Mouse (Mus musculus) lung, embryonic 16.5 days (tissue): ENCODE data around the gene Adamts17. TPM values are rescaled to one million over a fixed set of nuclear protein-coding genes. Genes with fewer than 3 reads are reported as not detected.
A peak's percentile ranks its signal among the peaks of the same experiment; 100 is the strongest.

ENCODE experiments used
- ATAC-seq: fragments of 200-750 bp; cut with Nextera tagmentation; 2 replicates; pipeline ENCODE4 v1.8.0; 2017; ENCODE audit warnings: low read depth, mild to moderate bottlenecking, moderate library complexity
- H3K27ac ChIP-seq: fragments of 300-500 bp; sonication (generic); 2 replicates; pipeline ENCODE4 v1.5.1; 2014; ENCODE audit warnings: mild to moderate bottlenecking, control low read depth, low read length
- H3K27me3 ChIP-seq: fragments of 300-500 bp; sonication (generic); 2 replicates; pipeline ENCODE4 v1.6.1; 2014; ENCODE audit warnings: low read depth, low read length, mixed read lengths; ENCODE audit not compliant: control insufficient read depth, insufficient read depth
- H3K36me3 ChIP-seq: fragments of 300-500 bp; sonication (generic); 2 replicates; pipeline ENCODE4 v1.6.1; 2014; ENCODE audit warnings: low read length; ENCODE audit not compliant: control insufficient read depth, insufficient read depth
- H3K4me1 ChIP-seq: fragments of 300-500 bp; sonication (generic); replicated peaks from 2 replicates; pipeline ENCODE4 v1.6.1; 2014; ENCODE audit warnings: low read length, mixed read lengths; ENCODE audit not compliant: control insufficient read depth, insufficient read depth
- H3K4me2 ChIP-seq: fragments of 300-500 bp; sonication (generic); 2 replicates; pipeline ENCODE4 v1.6.1; 2014; ENCODE audit warnings: low read depth, low read length, control low read depth
- H3K4me3 ChIP-seq: fragments of 300-500 bp; sonication (generic); 2 replicates; pipeline ENCODE4 v1.5.1; 2014; ENCODE audit warnings: mild to moderate bottlenecking, low read length, control low read depth
- H3K9ac ChIP-seq: fragments of 300-500 bp; sonication (generic); 2 replicates; pipeline ENCODE4 v1.6.1; 2014; ENCODE audit warnings: low read length, control low read depth
- H3K9me3 ChIP-seq: fragments of 300-500 bp; sonication (generic); 2 replicates; pipeline ENCODE4 v1.6.1; 2016; ENCODE audit warnings: low read length; ENCODE audit not compliant: control insufficient read depth
- WGBS: fragments of 180-500 bp; shearing (Covaris S2); extraction: QIAGEN DNeasy Blood & Tissue Kit; methylation state at CpG from one replicate; pipeline ENCODE4 v1.1.7; 2014; 5-methylcytosine and 5-hydroxymethylcytosine counted together
- polyA plus RNA-seq: library from polyadenylated mRNA; unstranded; fragments of >200 nt; fragmentation: Nextera tagmentation; extraction: Ambion mirVana; gene quantifications from 2 replicates; pipeline ENCODE4 v1.2.1, GENCODE M21; 2015

Gene Adamts17
- polyA plus RNA-seq, 1 experiment from 2014 or later: 15.4 TPM

DNA sequence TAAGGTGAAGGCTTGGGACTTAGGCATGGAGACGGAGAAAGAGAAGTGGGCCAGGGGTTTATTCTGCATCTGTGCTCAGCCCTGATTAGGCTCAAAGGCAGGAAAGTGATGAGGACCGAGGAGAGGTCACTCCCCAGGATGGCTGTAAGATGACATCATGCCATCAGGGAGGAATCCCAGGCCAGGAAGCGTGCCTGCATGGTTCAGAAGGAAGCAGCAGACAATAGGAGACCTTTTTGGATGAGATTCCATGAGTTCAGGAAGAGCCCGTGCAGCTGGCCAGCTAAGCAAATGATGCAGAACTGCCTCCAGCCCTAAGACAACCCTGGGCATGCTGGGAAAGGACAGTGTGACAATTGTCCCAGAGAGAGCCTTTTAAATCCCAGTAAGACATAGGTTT lies 93.7 kb downstream of the Adamts17 start:
- peaks cover 36% of the 10 kb centered on the region for H3K4me1 ChIP-seq
- WGBS: 38% methylated on average over 4 of the region's 4 CpGs
- no peaks in the 10 kb centered on the region for H3K27me3 ChIP-seq
- peak overlapping the region; percentile 60 for H3K27ac ChIP-seq
- H3K4me2 ChIP-seq: no peak overlapping the region
- H3K9me3 ChIP-seq: no peaks in the 10 kb centered on the region
- no peak overlapping the region for H3K4me3 ChIP-seq
- no peaks in the 10 kb centered on the region; the same call in 1 of the 2 replicates for H3K36me3 ChIP-seq
- peak; percentile 36 for ATAC-seq
- H3K9ac ChIP-seq: no peak overlapping the region

DNA sequence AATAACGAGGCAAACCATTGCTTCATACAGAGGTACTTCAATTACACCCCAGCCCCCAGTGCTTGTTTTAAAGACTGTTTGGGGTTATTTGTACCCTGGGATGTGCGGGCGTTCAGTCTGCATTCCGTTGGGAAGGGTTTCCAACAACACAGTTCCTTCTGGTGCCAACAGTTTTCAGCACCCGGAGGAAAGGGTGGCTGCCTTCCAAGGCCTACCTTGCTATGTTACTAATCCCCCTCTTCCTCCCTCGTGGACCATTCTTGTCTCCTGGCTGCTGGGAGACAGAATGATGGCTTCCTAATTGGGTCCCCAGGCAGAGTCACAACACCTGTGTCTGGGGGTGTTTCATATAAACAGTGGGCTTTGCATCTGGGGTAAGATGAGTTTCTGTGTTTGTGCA lies 94.5 kb downstream of the Adamts17 start:
- Histone ChIP-seq H3K4me1 (peaks cover 36% of the 10 kb centered on the region), H3K9ac (no peak overlapping the region), H3K36me3 (no peaks in the 10 kb centered on the region; the same call in 1 of the 2 replicates), H3K9me3 (no peaks in the 10 kb centered on the region), H3K4me2 (no peak overlapping the region), H3K27ac (peak overlapping the region; percentile 60), H3K4me3 (no peak overlapping the region), H3K27me3 (no peaks in the 10 kb centered on the region)
- 49% methylated on average over 6 of the region's 6 CpGs for WGBS
- ATAC-seq: no peak

DNA sequence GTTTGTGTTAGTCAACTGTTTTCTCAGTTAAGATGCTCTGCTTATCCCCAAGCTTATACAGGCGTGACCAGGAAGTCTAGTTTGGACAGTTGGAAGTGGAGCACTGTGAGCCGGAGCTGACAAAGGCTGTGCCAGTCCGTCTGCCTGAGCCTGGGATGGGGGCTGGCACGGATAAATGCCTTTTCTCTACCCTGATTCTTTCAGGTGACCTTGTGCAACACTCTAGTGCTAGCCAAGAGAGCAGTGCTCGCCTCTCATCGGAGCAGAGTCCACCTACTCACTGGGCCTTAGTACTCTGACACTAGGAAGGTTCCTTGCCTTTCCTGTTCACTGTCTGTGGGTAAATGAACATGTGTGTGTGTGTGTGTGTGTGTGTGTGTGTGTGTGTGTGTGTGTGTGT lies 95.5 kb downstream of the Adamts17 start:
- Histone ChIP-seq H3K9ac (no peak overlapping the region), H3K27ac (no peak overlapping the region), H3K27me3 (no peaks in the 10 kb centered on the region), H3K4me3 (no peak overlapping the region), H3K9me3 (no peaks in the 10 kb centered on the region), H3K4me1 (peaks cover 31% of the 10 kb centered on the region), H3K4me2 (no peak overlapping the region), H3K36me3 (no peaks in the 10 kb centered on the region; the same call in 1 of the 2 replicates)
- ATAC-seq: no peak
- 69% methylated on average over 6 of the region's 6 CpGs for WGBS

DNA sequence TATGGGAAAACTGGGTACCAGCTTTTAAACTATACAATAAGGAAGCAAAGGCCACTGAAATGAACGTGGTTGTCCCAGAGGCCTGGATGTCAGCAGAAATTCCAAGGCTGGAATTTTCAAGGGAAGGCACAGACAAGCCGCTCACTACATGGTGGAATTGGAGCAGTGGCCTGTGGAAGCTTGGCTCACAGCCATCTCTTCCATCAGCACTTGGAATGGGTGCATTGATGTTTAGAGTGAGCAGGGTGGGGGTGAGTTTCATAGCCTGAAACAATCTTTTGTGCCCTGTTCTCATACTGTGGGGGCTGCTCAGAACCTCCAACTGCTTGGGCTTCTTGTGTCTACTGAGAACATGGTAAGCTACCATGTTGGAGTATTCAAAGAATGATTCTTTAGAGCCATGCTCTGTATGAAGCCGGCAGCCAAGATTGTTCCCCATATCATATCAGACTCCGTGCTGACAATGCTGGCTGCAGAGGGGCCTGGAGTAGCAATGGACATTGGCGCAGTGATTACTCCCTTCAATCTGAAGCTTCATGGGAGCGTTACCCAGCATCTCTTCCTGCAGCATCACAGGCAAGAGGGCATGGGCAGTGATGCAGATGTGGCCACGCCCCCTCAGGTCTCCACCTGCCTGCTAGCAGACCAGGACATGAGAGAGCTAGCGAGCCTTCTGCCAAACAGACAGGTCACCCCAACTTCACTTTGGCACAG lies 96.7 kb downstream of the Adamts17 start:
- Histone ChIP-seq H3K9ac (no peak overlapping the region), H3K27me3 (no peaks in the 10 kb centered on the region), H3K36me3 (no peaks in the 10 kb centered on the region; the same call in 1 of the 2 replicates), H3K9me3 (no peaks in the 10 kb centered on the region), H3K4me3 (no peak overlapping the region), H3K27ac (peak overlapping the region; percentile 47; the same call in 1 of the 2 replicates), H3K4me2 (no peak overlapping the region), H3K4me1 (peaks cover 31% of the 10 kb centered on the region)
- peak; percentile 52; the same call in 1 of the 2 replicates for ATAC-seq
- WGBS: 62% methylated on average over 8 of the region's 8 CpGs

DNA sequence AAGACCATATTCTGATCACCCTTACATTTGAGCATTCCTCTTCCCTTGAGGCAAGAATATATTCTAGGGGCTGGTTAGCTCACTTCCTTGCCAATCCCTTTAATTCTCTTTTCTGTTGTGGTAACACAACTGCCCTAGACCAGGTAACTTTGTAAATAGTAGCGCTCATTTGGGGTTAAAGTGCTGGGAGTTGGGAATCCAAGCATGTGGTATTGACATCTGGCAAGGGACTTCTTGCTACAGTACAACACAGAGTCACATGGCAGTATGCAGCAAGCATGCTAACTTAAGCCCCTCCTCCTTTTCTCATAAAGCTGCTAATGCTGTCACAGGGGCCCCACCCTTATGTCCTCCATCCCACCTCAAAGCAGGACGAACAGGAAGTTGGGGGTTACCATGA lies 97.4 kb downstream of the Adamts17 start:
- Histone ChIP-seq H3K9ac (no peak overlapping the region), H3K27ac (no peak overlapping the region), H3K4me1 (peaks cover 31% of the 10 kb centered on the region), H3K4me2 (no peak overlapping the region), H3K27me3 (no peaks in the 10 kb centered on the region), H3K4me3 (no peak overlapping the region), H3K9me3 (no peaks in the 10 kb centered on the region), H3K36me3 (no peaks in the 10 kb centered on the region; the same call in 1 of the 2 replicates)
- no peak for ATAC-seq
- 70% methylated on average over 2 of the region's 2 CpGs for WGBS

DNA sequence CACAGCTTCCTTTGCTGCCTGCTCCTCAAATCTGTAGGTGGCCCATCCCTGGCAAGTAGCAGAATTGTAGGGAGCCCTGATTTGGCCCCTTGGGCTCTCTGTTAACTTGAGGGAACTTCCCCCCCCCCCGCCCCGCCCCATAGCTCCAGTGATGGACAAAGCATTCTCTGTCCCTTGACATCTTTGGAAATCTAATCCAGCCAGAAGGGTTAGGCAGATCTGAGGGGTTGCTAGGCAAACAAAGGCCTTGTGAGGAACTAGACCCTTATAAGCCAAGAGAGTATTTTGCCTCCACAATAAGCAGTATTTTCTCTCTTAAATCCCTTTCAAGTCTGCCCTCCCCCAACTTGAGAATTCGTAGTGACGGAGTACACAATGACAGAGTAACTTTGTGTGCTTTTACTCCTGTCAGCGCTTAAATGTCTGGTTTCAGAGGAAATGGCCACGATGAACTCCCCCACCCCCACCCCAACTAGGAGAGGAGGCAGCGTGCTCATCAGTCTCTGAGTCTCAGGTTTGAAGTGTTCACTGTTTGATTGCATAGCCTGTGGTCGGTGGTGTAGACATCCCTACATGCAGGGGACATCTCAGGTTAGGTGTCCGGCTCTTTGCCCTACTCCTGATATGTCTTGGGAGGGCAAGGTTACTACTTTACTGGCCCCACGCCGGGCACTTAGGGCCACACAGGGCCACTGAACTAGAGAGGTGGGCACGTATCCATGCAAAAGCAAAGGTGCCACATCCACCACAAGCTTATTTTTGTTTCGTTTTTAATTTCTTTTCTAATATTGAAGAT lies 99.7 kb downstream of the Adamts17 start:
- no peak overlapping the region for H3K4me3 ChIP-seq
- H3K4me1 ChIP-seq: peaks cover 23% of the 10 kb centered on the region
- 50% methylated on average over 13 of the region's 13 CpGs for WGBS
- no peak overlapping the region for H3K9ac ChIP-seq
- ATAC-seq: no peak
- H3K27me3 ChIP-seq: no peaks in the 10 kb centered on the region
- H3K4me2 ChIP-seq: no peak overlapping the region
- H3K9me3 ChIP-seq: no peaks in the 10 kb centered on the region
- H3K36me3 ChIP-seq: no peaks in the 10 kb centered on the region; the same call in 1 of the 2 replicates
- H3K27ac ChIP-seq: no peak overlapping the region

DNA sequence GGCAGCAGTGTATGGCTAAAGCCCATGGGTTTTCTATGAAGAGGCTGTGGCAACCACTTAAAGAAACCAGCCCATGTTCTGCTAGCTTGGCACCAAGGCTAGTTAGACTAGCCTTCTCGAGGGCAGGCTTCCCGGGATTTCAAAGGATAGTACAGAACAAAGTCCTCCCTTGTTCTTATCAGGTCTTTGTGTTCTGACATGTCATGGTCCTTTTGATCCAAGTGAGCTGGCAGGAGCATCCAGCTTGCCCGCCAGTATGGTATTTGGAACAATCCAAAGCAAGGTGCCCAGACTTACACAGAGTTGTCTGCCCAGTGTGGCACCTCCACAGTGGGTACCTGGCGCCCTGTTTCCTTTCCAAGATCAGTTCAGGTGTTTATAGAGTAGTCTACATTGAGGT lies 101.2 kb downstream of the Adamts17 start:
- 79% methylated on average over 4 of the region's 4 CpGs for WGBS
- no peak overlapping the region for H3K4me3 ChIP-seq
- H3K27me3 ChIP-seq: no peaks in the 10 kb centered on the region
- ATAC-seq: no peak
- H3K9me3 ChIP-seq: no peaks in the 10 kb centered on the region
- no peaks in the 10 kb centered on the region for H3K36me3 ChIP-seq
- no peak overlapping the region for H3K4me2 ChIP-seq
- no peak overlapping the region for H3K27ac ChIP-seq
- no peak overlapping the region for H3K9ac ChIP-seq
- peaks cover 19% of the 10 kb centered on the region for H3K4me1 ChIP-seq

DNA sequence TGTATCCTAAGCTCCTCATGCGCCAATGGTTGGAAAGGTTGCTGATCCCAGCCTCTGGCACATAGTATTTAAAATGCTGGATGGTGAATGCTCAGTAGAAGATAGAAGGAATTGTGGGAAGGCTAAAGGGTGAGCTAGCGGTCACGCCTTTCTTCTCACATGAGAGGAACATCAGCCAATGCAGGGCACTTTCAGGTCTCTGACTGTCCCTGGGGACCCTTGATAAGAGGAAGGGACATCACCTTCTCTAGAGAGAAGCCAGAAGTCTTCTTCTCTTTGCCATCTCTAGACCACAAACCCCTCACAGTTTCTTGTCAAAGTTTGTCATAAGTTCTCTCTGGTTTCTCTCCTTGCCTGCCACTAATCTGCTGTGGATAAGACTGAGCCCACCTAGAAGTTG lies 109.5 kb downstream of the Adamts17 start:
- H3K9me3 ChIP-seq: no peaks in the 10 kb centered on the region
- no peaks in the 10 kb centered on the region for H3K4me1 ChIP-seq
- no peak overlapping the region for H3K4me3 ChIP-seq
- H3K36me3 ChIP-seq: no peaks in the 10 kb centered on the region
- no peak for ATAC-seq
- no peak overlapping the region for H3K4me2 ChIP-seq
- no peak overlapping the region for H3K27ac ChIP-seq
- H3K27me3 ChIP-seq: no peaks in the 10 kb centered on the region
- 95% methylated on average over 3 of the region's 3 CpGs for WGBS
- no peak overlapping the region for H3K9ac ChIP-seq

DNA sequence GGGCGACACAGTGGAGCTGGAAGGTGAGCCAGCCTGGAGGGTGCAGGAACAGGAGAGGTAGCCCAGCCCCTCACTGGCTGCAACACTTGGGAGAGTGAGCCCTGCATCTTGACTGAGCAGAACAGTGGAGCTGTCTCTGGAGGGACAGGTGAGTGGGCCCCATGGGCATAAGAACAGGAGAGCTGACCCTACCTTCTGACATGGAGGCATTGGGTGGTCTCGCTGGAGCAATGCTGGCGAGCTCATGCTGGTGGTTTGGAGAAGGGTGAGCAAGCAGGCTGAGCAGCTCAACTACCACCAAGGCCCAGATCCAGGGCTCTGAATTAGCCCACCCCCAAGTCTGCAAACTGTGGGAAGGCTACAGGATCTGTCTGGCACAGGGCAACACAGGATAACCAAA lies 113.4 kb downstream of the Adamts17 start:
- no peak overlapping the region for H3K4me2 ChIP-seq
- no peaks in the 10 kb centered on the region for H3K36me3 ChIP-seq
- no peak overlapping the region for H3K4me3 ChIP-seq
- peaks cover 21% of the 10 kb centered on the region for H3K4me1 ChIP-seq
- no peaks in the 10 kb centered on the region for H3K9me3 ChIP-seq
- H3K27me3 ChIP-seq: no peaks in the 10 kb centered on the region
- ATAC-seq: no peak
- WGBS: 88% methylated on average over 3 of the region's 3 CpGs
- no peak overlapping the region for H3K9ac ChIP-seq
- H3K27ac ChIP-seq: no peak overlapping the region
